Mouse (Mus musculus): Measurements from ENCODE around the gene Ppp1r15a. TPM values are rescaled to one million over a fixed set of nuclear protein-coding genes. Genes with fewer than 3 reads are reported as not detected.

Gene Ppp1r15a
- total and polyA plus RNA-seq, 3 experiments = 11.7 to 37.1 (median 13.9) TPM

DNA sequence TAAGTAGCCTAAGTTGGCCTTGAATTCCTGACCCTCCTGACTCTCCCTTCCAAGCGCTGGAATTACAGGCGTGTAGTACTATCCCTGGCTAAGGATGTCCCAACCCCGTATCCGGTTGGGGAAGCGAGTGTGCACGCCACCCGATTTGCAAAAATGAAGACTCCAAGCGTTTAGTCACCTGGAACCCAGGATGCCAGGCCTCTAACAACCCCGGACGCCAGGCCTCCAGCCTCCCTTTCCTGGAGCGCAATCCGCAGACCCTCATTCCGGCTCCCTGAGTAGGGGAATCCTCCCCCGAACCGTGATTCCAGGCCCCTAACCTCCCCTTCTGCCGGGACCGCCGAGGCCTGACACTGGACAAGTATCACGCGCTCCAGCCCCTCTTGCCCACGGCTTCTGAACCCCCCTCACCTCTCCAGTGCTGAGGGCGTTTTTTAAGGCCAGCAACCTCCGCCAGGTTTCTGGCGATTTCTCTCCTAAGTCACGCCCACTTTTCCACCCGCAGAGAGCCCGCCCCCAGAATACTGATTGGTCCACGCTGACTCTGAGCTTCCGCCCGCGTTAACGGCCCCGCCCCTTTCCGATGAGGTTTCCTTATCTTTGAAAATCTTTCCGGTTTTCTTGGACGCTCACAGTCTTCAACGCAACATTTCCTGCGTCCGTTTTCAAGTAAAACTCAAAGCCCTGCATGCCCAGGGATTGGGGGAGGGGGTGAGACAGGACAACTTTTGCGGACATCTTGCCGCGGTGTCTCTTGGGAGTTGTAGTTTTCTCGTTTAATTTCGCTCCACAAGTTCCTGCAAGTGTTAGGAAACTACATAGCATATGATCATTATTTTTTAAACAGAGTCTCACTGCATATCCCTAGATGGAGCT is 15.9 kb downstream of the Ppp1r15a start, which contains the start of gene Nucb1:
Gene Nucb1 (minus strand): TSS at position 495 of the 876 bp plus-strand sequence.
- dilution Hi-C loops (cut with MboI; ENCODE audit: extremely low pct_ligation_motif_present, extremely low pct_unique_long_range_greater_than_20kb, low sequenced_read_pairs) = no loop called here
- H3K4me1 ChIP-seq (ENCODE audit: control insufficient read depth in 1 of 2, insufficient read depth in 2 of 2) = peaks cover 2 to 16% of the 10 kb centered on the region in 2 experiments; a peak in 3 of 4 replicates

DNA sequence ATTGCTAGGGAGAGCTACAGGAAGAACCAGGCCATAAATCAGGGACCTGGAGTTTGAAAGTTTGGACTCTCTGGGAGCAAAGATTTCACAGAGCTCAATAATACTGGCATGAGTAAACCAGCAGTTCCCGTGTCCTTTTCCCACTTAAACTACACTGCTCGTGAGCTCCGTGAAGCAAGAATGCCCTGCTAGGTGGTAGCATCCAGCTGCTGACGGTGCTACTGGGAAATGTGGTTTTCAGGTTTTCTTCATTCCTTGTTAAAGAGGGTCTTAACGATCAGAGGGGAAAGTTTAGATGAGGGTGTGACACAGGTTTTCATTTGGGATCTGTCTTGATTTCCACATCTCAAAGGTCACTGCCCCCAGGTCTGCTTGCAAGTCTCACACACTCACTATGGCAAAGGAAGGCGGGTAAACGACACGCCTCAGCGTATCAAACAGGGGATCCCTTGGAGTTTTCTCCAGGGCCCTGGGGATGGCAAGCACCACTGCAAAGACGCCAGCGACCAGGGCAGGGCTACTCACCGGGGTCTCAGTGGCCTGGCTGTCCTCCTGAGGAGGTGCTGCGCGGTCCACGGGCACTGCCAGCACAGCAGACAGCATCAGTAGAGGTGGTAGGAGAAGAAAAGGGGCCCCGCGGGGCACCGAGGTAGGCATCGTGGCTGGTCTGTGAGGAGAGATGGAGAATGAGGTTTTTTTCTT is 16.7 kb downstream of the Ppp1r15a start:
- H3K4me2 ChIP-seq (ENCODE audit: insufficient read depth, low read depth, poor library complexity, severe bottlenecking) = peak overlapping the region; percentile 68
- in situ Hi-C loops (cut with MboI; ENCODE audit: low pct_ligation_motif_present, low pct_unique_long_range_greater_than_20kb, low sequenced_read_pairs) (no loop called here), dilution Hi-C loops (cut with MboI; ENCODE audit: extremely low pct_ligation_motif_present, extremely low pct_unique_long_range_greater_than_20kb, low sequenced_read_pairs) (no loop called here)
- peak overlapping the region; percentile 82 to 88 (median 87) for H3K4me3 ChIP-seq (replicated peaks in 1 of 3; ENCODE audit: low read depth in 2 of 3, low read length in 2 of 3, poor library complexity in 1 of 3)
- H3K36me3 ChIP-seq (replicated peaks in 1 of 2; ENCODE audit: control insufficient read depth in 1 of 2, insufficient read depth in 1 of 2, low read length in 1 of 2) = peaks cover 7 to 36% of the 10 kb centered on the region in 2 experiments
- no peaks in the 10 kb centered on the region for H3K9me3 ChIP-seq (replicated peaks; ENCODE audit: low read length)
- peaks cover 2 to 16% of the 10 kb centered on the region in 2 experiments; a peak in 3 of 4 replicates for H3K4me1 ChIP-seq (ENCODE audit: control insufficient read depth in 1 of 2, insufficient read depth in 2 of 2)
- H3K79me2 ChIP-seq (replicated peaks; ENCODE audit: control insufficient read depth, extremely low read depth, insufficient read depth, poor library complexity, severe bottlenecking) = no peaks in the 10 kb centered on the region
- H3K27ac ChIP-seq (ENCODE audit: insufficient read depth, low read depth) = no peak overlapping the region
- TF ChIP-seq USF1 (IDR thresholded peaks at IDR 0.05; ENCODE audit: low read depth, low read length) = no peak
- H3K9ac ChIP-seq (ENCODE audit: insufficient read depth, low read depth) = peak overlapping the region; percentile 80
- DNase-seq (ENCODE audit: extremely low read depth) = no peak
- no peaks in the 10 kb centered on the region for H3K27me3 ChIP-seq (replicated peaks)

More for the DNA sequence above, 15.9 kb downstream of the Ppp1r15a start, which contains the start of gene Nucb1:
- Histone ChIP-seq H3K4me3 (replicated peaks in 1 of 3; ENCODE audit: low read depth in 2 of 3, low read length in 2 of 3, poor library complexity in 1 of 3) (peak within 1 kb of the TSS; percentile 82 to 88 (median 87)), H3K36me3 (replicated peaks in 1 of 2; ENCODE audit: control insufficient read depth in 1 of 2, insufficient read depth in 1 of 2, low read length in 1 of 2) (peaks cover 7 to 28% of the 10 kb centered on the region in 2 experiments), H3K79me2 (replicated peaks; ENCODE audit: control insufficient read depth, extremely low read depth, insufficient read depth, poor library complexity, severe bottlenecking) (no peaks in the 10 kb centered on the region), H3K27ac (ENCODE audit: insufficient read depth, low read depth) (peak within 1 kb of the TSS; percentile 70), H3K27me3 (replicated peaks) (no peaks in the 10 kb centered on the region), H3K9ac (ENCODE audit: insufficient read depth, low read depth) (peak within 1 kb of the TSS; percentile 80), H3K4me2 (ENCODE audit: insufficient read depth, low read depth, poor library complexity, severe bottlenecking) (peak within 1 kb of the TSS; percentile 68), H3K9me3 (replicated peaks; ENCODE audit: low read length) (no peaks in the 10 kb centered on the region)
- TF ChIP-seq MEF2A (IDR thresholded peaks at IDR 0.05; ENCODE audit: borderline replicate concordance, low read depth, low read length) = no peak
- TF ChIP-seq SIN3A (IDR thresholded peaks at IDR 0.05; ENCODE audit: low read length) = peak; percentile 75
- TF ChIP-seq TBP (conservative IDR thresholded peaks at IDR 0.05; ENCODE audit: low read depth, low read length) = peak; percentile 32; the same call in 1 of the 2 replicates
- TF ChIP-seq MAX (IDR thresholded peaks at IDR 0.05; ENCODE audit: low read length) = no peak
- no peak for TF ChIP-seq USF2 (conservative IDR thresholded peaks at IDR 0.05; ENCODE audit: low read depth, low read length)
- no peak for TF ChIP-seq CHD1 (IDR thresholded peaks at IDR 0.05; ENCODE audit: low read depth, low read length)
- peak; percentile 89 for TF ChIP-seq CHD2 (IDR thresholded peaks at IDR 0.05; ENCODE audit: low read length)
- TF ChIP-seq ZNF384 (IDR thresholded peaks at IDR 0.05; ENCODE audit: low read depth, low read length) = no peak
- TF ChIP-seq ZC3H11A (IDR thresholded peaks at IDR 0.05; ENCODE audit: low read depth, low read length) = no peak
- no peak for TF ChIP-seq ZKSCAN1 (IDR thresholded peaks at IDR 0.05; ENCODE audit: borderline replicate concordance, low read depth, low read length)
- peak; percentile 98 for TF ChIP-seq HCFC1 (IDR thresholded peaks at IDR 0.05; ENCODE audit: low read depth, low read length)
- no peak for TF ChIP-seq RAD21 (IDR thresholded peaks at IDR 0.05; ENCODE audit: low read depth, low read length)
- peak; percentile 90 for TF ChIP-seq NELFE (IDR thresholded peaks at IDR 0.05; ENCODE audit: low read depth, low read length)
- peak; percentile 81 for TF ChIP-seq TCF12 (IDR thresholded peaks at IDR 0.05; ENCODE audit: low read depth, low read length)
- TF ChIP-seq BHLHE40 (IDR thresholded peaks at IDR 0.05; ENCODE audit: low read depth, low read length) = no peak; the same call in none of the 2 replicates
- no peak for TF ChIP-seq EP300 (IDR thresholded peaks at IDR 0.05; ENCODE audit: low read length)
- peak; percentile 86; the same call in 1 of the 2 replicates for TF ChIP-seq ELF1 (IDR thresholded peaks at IDR 0.05; ENCODE audit: low read depth, low read length)
- no peak; a peak in 1 of 4 replicates for TF ChIP-seq CTCF (conservative IDR thresholded peaks at IDR 0.05 in 1 of 2, IDR thresholded peaks at IDR 0.05 in 1 of 2; ENCODE audit: low read depth in 2 of 2, low read length in 2 of 2)
- no peak for TF ChIP-seq MAZ (IDR thresholded peaks at IDR 0.05; ENCODE audit: low read depth, low read length)
- peak; percentile 47 for TF ChIP-seq NRF1 (IDR thresholded peaks at IDR 0.05; ENCODE audit: low read depth, low read length)
- TF ChIP-seq SMC3 (IDR thresholded peaks at IDR 0.05; ENCODE audit: low read depth, low read length) = no peak
- 0 out of 2 replicates have a peak, but pooled peaks have one; percentile 20 for TF ChIP-seq IRF4 (IDR thresholded peaks at IDR 0.05; ENCODE audit: low read depth, low read length)
- TF ChIP-seq POLR2AphosphoS2 (IDR thresholded peaks at IDR 0.05; ENCODE audit: low read depth, low read length) = no peak
- no peak for TF ChIP-seq ETS1 (conservative IDR thresholded peaks at IDR 0.05; ENCODE audit: low read depth, low read length)
- peak; percentile 63; the same call in 1 of the 2 replicates for TF ChIP-seq MXI1 (IDR thresholded peaks at IDR 0.05; ENCODE audit: low read depth, low read length)
- peak; percentile 19; the same call in 1 of the 2 replicates for TF ChIP-seq MYC (IDR thresholded peaks at IDR 0.05; ENCODE audit: low read depth, low read length)
- peak; percentile 10; the same call in 1 of the 2 replicates for TF ChIP-seq GABPA (IDR thresholded peaks at IDR 0.05; ENCODE audit: insufficient replicate concordance, low read depth, low read length)
- peak; percentile 88; the same call in 1 of the 2 replicates for TF ChIP-seq KAT2A (IDR thresholded peaks at IDR 0.05; ENCODE audit: insufficient replicate concordance, low read length)
- peak; percentile 89 for TF ChIP-seq POLR2A (IDR thresholded peaks at IDR 0.05; ENCODE audit: low read depth, low read length)
- TF ChIP-seq ZMIZ1 (IDR thresholded peaks at IDR 0.05; ENCODE audit: low read depth, low read length) = 0 out of 2 replicates have a peak, but pooled peaks have one; percentile 63
- in situ Hi-C loops (cut with MboI; ENCODE audit: low pct_ligation_motif_present, low pct_unique_long_range_greater_than_20kb, low sequenced_read_pairs) = no loop called here
- DNase-seq (ENCODE audit: extremely low read depth) = peak; percentile 95

Data from CH12.LX (cell line).